Mouse (Mus musculus) cerebellum, adult 18-20 months (tissue): ENCODE data around the gene Cadm4.
"Not testable (repeated sequence)": the region's sequence is repeated elsewhere in the genome, so short reads cannot be mapped to it uniquely, and the experiment has no call there.

Experiments
- DNase-seq, 2 experiments: peaks; one replicate each; pipeline ENCODE4 v3.0.0; 2021

Gene Cadm4

DNA sequence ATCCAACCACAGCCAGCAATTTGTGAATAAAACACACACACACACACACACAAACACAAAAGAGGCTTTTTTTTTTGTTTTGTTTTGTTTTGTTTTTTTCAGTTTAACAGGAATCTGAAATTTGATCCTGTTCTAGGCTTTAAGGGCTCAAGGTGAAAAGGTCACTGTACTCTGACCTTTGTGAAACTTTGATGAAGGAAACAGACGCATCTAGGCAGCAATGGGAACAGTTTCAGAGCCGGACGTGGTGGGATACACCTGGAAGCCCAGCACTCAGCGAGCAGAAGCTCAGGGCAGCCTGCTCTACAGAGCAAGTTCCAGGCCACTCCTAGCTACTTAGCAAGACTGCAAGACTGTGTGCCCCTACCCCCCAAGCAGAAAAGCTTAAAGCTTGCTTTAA, 23.0 kb downstream of the Cadm4 start:
- DNase-seq: no peak

GRCm38 (mm10) chr7:24505447-24506064, 23.7 kb downstream of the Cadm4 start:
- DNase-seq: no peak

- DNase-seq: peak in 1 of 2 experiments; percentile 53
These were observed 24.2 kb downstream of the Cadm4 start for GRCm38 (mm10) chr7:24506065-24506459.

DNA sequence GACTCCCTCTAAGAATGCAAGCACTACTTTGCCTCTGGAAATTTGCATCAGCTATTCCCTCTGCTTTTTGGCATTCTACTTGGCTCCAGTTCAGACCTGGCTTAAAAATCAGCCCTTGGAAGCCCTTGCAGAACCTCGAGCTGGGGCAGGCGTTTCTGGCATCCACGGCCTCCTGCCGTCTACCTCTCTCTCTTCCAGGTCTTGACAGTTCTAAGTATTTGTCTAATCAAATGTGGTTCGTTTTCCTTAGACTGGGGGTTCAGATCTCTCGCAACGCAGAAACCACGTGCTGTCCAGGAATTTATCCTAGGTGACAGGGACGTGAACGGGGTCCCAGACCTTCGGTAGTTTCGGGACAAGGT, 24.6 kb downstream of the Cadm4 start:
- DNase-seq: peak; percentile 76 to 78

DNA sequence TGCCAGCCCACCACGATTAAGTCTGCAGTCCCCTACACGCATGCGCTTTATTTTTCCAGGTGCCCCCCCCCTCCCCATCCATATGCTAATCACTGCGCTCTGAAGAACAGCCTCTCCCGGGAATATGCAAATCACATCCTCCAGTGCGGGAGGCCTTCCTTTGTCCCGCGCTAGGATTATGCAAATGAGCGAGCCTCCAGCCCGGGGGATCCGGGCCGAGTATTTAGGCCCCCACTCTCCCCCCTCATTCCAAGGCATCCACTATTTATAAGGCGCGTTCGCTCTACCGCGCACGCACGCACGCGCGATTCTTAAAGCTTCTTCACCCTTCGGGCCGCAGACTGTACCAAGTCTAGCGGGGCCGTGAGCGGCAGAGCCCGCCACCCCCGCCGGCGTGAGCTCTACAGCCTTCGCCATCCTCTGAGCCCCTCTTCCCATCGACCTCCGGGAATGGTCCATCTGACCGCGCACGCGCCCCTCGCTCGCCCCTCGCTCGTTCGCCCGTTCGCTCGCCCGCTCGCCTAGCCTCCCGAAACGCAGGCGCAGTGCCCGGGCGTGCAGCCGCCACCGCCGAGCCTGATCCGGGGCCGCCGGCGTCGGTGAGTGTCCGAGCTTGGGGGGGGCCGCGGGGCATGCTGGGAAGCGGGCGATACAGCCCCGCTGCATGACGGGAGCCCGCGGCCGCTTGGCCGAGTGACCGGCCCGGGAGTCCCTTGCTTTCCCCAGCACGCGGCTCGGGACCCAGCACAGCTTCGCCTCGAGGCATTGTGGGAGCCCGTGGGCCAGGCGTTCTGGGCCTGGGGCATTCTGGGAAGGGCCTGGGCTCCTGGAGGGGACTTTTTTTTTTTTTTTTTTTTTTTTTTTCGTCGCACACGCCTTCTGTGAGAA, 25.3 kb downstream of the Cadm4 start, which contains the start of gene Zfp428:
TSS of gene Zfp428 (plus strand) at position 169 of the 888 bp plus-strand sequence.
- DNase-seq: peak; percentile 83 to 93

GRCm38 (mm10) chr7:24507726-24508114, 25.9 kb downstream of the Cadm4 start:
- DNase-seq: no peak

GRCm38 (mm10) chr7:24512355-24512754, 30.5 kb downstream of the Cadm4 start, which contains the start of gene AC161166.1:
Gene AC161166.1, minus strand, starts transcription at chr7:24512455.
- DNase-seq: no peak

GRCm38 (mm10) chr7:24516319-24516718, 34.5 kb downstream of the Cadm4 start:
- peak; percentile 59 to 63 for DNase-seq

DNA sequence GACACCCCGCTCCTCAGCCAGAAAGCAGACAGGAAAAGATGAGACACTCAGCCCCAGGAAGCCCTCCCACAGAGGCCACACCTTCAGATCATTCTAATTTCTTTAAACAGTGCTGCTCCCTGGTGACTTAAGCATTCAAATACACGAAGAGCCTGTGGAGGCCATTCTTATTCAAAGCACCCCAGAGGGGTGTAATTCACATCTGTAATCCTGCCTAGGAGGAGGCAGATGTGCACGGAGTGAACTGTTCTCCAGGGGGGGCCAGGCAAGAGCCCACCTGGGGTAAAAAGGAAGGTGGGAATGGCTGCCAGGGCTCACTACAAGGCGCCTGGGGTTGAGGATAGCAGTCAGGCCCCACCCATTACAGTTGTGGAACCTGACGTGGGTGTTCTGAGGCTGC, 35.3 kb downstream of the Cadm4 start:
- DNase-seq: no peak

DNA sequence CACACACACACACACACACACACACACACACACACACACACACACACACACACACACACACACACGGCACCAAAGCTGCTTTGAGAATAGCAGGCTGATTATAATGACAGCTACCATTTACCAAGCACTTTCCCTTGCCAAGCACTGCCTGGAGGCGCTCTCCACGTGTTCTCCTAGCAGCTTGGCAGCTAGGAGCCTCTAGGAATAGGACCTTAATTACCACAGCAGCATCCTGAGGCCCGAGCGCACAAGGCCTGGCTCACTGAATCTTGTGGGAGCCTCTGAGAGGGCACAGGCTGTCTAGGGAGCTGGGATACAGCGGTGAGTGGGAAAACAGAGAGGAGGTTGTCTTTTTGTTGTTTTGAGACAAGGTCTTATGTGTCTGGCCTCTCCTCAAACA, 35.8 kb downstream of the Cadm4 start:
- no peak for DNase-seq

- DNase-seq: no peak
These were observed 37.3 kb downstream of the Cadm4 start for GRCm38 (mm10) chr7:24519130-24519529.

- DNase-seq: not testable (repeated sequence)
These were observed 38.2 kb downstream of the Cadm4 start for GRCm38 (mm10) chr7:24520054-24520453.

DNA sequence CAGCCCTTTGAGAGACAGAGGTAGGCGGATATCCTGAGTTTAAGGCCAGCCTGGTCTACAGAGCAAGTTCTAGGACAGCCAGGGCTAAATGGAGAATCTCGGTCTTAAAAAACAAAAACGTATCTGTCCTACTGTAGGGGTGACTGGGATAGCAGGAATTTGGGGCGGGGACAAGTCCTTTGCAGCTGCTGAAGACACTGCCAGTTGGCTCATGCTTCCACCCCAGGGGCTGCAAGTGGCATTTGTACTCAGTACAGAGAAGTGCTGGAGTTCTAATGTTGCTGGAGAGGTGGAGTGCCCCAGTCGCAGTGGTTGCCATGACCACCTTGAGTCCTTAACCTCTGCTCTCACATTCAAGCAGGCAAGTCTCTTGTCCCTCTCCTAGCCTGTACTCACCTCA, 41.0 kb downstream of the Cadm4 start:
- no peak for DNase-seq

GRCm38 (mm10) chr7:24523723-24524122, 41.9 kb downstream of the Cadm4 start:
- DNase-seq: no peak

- no peak for DNase-seq
These were observed 43.2 kb downstream of the Cadm4 start for GRCm38 (mm10) chr7:24524978-24525377.

GRCm38 (mm10) chr7:24525686-24526420, 44.0 kb downstream of the Cadm4 start:
- peak; percentile 75 to 81 for DNase-seq

- no peak for DNase-seq
These were observed 47.0 kb downstream of the Cadm4 start for GRCm38 (mm10) chr7:24528861-24529260.

DNA sequence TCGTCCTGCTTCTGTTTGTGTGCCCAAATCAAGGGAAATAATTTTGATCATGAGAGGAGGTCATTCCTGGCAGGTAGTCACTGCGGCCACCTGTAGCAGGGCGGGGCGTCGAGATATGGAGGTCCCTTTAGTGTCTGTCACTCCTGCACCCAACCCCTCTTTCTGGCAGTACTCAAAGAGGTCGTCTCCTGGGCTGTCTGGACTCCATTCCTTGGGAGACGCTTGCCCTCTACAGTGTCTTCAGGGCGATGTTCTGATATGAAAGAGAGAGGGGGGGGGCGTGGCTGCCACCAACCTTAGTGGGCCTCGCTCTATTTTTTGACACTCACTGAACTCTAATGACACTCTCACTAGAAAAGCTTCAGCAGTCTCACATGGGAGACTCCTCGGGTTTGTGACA, 47.8 kb downstream of the Cadm4 start:
- DNase-seq: peak in 1 of 2 experiments; percentile 36

DNA sequence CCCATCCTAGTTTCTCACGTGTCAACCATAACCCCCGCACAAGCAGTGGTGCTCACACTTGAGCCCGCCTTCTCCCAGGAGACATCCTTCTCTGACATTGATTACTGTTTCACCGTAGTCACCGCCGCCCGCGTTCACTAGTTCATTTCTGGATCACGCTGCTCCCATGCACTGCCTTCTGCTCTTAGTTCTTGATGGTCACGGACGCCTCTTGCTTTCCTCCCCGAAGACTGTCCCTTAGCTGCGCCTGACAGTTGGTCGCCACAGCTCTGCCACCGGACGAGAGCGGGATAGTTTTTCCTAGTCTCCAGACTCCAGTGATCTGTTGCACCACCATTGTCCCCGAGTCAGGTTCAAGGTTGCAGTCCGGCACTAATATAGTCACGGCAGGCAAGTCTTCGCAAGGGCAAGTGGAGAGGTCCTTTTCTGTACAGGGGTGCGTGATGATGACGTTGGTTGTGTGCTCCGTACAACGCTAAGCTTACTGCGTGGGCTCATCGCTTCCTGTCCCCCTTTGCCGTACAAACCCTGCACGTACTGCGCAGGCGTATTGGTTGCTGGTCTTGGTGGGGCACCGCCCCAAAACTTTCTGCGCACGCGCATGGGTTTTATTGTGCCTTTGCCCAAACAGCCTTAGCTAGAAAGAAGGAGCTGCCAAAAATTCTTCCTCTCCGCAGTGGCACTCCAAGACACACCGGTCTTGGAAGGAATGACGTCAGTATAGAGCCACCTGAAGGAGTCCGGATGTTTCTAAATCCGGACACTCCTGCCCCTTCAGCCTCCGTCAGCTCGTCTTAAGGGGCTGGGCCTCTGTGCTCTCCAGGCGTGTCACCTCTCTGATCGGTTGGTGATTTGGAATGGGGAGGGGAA, 48.5 kb downstream of the Cadm4 start, which contains the start of gene Irgq:
TSS of gene Irgq (plus strand) at position 628 of the 870 bp plus-strand sequence.
- DNase-seq: peak; percentile 99

DNA sequence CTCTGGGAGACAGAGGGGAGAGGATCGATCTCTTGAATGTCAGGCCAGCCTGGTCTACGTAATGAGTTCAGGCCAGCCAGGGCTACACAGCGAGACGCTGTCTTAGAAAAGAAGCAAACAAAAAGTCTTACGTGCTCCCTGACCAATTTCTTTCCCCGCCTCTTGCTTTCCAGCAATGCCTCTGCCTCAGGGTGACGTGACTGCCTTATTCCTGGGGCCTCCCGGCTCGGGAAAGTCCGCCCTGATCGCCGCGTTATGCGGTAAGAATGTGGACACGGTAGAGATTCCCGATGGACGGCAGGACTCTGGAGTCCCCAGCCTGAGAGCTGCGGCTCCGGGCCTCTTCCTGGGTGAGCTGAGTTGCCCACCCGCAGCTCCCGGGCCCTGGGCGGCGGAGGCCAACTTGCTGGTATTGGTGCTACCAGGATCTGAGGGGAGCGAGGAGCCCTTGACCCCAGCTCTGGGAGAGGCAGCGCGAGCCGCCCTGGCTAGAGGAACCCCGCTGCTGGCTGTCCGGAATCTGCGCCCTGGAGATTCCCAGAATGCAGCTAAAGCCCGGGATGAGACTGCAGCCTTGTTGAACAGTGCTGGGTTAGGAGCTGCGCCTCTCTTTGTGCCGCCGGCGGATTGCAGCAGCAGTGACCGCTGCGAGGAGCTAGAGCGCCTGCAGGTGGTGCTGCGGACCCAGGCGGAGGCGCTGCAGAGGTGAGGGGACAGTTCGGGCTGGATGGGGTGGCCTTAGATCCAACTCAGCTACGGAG, 49.6 kb downstream of the Cadm4 start:
- peak; percentile 82 to 85 for DNase-seq

- no peak for DNase-seq
These were observed 51.3 kb downstream of the Cadm4 start for GRCm38 (mm10) chr7:24533031-24533571.
